Mouse (Mus musculus) ovary, adult 18-20 months (tissue): Measurements from ENCODE around the gene Card9.

Source experiments
- DNase-seq: peaks from one replicate; pipeline ENCODE4 v3.0.0; 2022; ENCODE audit warnings: low spot score, mixed read lengths

The Card9 gene

DNA sequence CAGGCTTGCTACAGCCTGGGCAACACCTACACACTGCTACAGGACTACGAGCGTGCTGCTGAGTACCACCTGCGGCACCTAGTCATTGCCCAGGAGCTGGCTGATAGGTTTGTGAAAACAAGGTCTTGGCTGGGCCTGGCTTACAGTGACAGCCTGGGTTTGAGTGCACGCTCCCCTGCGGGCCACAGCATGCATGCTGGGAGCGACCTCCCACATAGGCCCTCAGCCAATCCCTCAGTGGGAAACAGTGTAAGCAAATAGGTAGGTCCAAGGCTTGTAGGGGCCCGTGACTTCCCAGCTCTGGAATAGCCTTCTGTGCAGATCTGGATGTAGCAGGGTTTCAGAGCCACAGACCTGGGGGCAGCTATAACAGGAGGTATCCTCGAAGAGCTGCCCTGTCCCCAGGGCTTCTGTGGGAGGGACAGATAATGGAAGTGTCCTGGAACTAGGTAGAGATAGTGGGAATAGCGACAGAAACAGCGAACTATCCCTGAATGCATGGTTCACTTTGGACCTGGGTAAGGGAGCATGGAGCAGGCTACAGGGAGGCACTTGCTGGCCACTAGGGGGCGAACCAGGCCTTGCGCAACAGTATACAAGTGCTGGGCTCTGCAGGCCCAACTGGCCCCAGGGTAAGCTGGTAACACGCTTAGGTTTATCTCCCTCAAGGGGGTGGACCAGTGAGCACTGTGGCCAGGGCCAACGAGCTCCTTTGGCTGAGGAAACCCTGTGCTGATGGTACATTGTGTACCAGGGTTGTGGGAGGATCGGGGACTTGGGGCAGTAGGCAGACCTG, 35.1 kb downstream of the Card9 start:
- DNase-seq = no peak

DNA sequence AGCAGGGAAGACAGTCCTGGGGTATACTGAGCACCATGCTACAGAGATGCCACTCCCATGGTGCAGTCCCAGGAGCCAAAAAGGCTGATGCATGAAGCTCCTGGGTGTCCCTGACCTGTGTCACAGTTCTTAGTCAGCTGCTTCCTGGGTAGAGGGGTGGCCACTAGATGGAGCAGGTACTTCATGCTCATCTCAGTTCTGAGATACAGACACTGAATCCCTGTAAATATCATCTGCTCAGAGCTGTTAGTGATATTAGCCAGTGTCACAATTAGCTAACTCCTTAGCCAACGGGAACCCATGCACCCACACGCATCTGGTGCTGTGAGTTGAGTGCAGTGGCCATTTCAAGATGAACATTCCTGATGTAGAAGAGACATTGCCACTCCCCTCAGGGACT, 35.8 kb downstream of the Card9 start:
- no peak for DNase-seq

DNA sequence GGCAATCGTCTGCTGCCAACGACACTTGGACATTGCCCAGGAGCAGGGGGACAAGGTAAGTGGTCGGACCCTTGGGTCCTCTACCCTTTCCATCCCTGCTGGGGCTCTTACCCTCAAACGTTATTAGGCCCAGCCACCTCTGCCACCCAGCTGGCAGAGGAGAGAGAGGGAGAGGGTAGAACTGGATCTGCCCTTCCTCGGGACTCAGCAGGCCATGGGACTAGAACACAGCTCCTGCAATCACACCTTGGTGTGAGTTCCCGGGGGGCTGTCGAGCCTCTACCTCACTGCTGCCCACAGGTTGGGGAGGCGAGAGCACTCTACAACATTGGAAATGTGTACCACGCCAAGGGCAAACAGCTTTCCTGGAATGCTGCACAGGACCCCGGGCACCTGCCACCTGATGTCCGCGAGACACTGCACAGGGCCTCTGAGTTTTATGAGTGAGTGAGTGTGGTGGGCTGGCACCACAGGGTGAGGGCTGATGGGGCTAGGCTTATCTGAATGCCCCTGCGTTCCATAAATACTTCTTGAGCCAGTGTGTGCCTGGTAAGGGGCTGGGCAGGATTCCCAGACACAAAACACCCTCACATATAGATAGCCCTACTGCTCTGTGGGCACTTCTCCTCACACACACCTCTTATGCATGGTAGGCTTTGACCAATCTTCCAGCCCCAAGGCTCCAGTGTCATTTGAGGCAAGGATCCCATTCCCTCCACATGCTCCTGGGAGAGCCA, 37.0 kb downstream of the Card9 start:
- no peak for DNase-seq

DNA sequence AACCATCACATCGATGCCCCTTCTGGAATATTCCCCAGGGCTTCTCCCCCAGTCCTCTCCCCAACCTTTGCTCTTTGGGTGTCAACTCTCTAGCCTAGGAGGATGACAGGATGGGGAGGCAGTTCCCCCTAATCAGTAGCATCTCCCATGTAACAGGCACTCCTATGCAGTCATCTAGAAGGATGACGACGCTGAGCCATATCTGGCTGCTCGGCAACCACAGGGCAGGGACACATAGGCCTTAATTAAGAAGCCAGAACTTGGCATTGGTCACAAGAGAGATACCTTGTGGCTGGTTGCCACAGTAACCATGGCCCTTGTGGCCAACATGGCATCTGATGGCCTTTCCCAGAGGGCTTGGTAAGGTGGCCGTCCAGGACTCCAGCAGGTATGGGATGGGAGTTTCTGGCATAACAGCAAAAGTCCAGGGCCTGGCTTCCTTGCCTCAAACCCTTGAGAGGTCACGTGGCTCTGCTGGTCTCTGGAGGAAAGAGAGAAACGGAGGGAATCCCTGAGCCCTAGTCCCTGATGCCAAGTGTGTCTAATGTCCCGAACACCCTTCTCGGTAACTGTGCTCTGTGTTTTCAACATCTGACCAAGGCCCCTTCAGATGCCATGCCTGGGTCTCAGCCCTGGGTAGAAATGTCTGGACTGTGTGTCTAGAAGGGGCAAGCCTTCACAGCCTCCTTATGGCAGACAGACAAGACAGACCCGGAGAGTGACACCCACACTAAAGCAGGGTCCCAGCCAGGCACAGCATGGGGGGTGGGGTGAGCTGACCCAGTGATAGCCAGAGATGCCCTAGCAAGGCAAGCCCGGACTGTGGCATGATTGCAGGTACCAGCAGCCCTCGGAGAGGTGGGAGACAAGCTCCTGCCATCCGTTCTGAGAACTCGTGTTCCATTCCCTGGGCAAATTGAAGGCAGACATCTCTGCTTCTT, 40.2 kb downstream of the Card9 start:
- DNase-seq = no peak

DNA sequence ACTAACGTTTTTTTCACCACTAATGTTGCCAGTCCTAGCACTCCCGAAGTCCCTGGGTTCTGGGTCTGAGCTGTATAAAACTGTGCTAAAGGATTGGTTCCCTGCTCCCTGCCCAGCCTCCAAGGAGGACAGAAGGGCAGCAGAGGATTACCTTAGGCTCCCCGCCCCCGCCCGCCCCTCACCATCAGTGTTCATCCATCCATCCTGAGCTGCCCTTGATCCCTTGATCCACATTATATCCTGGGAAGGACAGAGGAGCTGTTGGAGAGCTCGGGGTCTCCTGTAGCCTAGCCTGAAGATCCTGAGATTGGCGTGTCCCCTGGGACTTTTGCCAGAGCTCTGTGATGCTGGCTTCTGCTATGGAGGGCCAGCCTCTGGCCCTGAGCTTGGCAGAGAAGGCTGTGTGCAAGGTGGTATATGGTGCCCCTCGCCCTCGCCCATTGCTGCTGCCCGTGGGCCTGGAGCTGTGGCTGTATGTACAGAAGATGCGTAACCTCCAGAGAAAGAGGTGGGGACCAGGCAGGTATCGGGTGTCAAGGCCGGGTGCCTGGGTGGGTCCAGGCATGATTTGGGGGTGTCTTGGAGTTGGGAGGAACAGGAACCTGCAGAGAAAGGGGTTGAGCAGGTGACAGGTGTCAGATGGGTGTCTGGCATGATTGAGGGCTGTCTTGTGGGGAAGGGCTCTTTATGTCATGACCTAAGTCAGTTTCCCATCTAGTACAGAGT, 41.0 kb downstream of the Card9 start:
- no peak for DNase-seq

DNA sequence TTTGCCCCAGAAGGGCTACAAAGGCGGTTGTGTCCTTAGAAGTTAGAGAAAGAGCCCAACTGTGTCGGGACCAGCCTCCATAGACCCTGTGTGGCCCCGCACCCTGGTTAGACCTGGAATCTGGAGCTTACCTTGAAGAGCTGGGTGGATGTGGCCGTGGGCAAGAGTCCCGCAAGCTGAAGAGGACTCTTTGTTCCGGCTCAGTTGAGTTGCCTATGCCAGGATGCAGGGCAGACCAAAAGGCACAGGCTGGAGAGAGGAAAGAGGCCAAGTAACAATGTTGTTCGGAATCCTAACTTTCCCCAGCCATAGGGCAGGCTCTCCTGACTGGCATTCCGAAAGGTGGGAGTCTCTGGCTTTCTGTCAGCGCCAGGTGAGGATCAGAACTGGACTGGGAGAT, 41.6 kb downstream of the Card9 start:
- DNase-seq = no peak

DNA sequence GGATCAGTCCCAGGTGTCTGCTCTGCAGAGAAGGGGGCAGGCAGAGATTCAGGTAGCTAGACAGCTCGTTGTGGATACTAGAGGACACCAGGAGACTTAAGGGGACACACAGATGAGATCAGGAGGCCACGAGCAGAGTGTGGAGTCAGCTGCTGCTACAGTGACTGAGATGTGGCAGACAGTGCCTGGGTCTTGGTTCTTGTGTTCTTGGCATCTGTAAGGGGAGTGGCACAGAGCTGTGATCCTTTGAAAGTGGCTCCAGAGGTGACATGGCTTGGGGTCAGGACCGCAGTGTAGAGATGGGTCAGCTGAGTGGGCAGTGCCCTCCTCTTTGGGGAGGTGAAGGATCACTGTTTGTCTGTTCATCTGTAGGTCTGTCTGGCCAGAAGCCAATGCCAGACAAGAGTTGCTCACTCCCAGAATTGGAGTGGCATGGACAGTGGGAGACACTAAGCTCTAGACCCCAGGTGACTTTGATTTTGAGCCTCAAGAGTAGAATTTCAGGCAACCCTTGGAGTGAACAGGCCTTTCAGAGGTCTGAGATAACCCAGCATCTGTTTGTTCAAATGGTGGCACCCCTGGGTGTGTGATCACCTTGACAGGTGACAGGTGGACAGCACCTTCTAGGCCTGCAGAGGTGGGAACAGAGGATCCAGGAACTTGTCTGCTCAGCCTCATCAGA, 42.6 kb downstream of the Card9 start:
- DNase-seq = no peak

DNA sequence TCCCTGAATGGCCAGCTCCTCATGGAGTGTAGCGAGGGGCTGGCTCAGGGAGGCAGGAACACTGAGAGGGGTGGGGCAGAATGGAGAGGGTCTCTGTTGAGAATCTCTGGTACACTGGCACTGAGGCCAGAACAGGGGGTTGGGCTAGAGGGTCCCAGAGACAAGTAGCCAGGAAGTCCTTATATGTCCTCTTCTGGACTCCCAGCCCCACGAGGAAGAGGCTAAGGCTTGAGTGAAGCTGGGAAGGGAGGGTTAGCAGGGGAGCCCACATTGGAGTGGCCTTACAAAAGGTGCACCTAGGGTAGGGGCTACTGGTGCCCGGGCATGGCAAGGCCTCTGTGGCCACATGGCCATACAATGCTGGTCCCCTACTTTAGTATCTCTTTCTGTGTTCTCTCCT, 43.3 kb downstream of the Card9 start:
- no peak for DNase-seq

DNA sequence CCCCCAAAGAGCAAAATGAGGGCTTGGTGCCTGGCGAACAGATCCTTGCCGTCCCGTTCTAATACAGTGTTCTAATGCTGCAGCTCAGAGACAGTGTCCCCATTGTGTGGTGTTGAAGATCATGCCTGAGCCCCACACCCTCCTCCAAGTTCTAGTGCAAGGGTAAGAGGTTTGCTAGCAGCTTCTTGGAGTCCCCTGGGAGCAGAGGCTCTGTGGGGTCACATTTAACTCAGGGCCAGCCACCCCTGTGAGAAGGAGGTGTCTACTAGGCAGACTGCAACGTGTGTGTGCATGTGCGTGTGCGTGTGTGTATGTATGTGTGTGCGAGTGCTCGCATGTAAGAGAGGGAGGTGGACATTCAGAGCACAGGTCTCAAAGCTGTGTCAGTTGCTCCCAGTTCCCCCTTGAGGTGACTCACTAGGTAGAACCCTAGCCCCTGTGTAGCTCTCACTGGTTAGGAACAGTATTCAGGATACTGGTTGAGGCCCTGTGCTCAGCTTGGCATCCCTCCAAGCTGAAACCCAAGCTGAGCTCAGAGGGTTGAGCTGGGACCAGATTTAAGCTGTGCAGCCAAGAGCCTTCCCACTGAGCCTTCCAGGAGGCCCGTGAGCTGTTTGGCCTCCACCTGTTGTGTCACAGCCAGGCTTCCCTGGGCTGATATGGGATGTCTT, 44.0 kb downstream of the Card9 start:
- DNase-seq = no peak

DNA sequence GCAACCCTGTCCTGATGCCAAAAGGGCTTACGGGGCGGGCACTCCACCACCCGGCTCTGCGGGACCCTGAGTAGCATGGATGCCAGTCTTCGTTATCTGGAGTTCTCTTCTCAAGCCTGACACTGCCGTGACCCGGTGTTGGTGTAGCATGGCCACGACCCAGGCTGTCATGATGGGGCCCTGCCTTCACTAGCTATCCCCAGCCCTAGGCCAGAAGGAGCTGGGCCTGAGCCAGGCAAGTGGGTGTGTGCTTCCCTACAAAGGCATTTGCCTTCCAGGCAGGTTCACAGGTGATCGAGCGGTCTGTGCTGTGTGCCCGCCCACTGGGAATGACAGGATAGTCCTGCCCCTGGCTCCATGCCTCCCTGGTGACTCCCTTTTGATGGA, 44.8 kb downstream of the Card9 start:
- peak; percentile 54 for DNase-seq

DNA sequence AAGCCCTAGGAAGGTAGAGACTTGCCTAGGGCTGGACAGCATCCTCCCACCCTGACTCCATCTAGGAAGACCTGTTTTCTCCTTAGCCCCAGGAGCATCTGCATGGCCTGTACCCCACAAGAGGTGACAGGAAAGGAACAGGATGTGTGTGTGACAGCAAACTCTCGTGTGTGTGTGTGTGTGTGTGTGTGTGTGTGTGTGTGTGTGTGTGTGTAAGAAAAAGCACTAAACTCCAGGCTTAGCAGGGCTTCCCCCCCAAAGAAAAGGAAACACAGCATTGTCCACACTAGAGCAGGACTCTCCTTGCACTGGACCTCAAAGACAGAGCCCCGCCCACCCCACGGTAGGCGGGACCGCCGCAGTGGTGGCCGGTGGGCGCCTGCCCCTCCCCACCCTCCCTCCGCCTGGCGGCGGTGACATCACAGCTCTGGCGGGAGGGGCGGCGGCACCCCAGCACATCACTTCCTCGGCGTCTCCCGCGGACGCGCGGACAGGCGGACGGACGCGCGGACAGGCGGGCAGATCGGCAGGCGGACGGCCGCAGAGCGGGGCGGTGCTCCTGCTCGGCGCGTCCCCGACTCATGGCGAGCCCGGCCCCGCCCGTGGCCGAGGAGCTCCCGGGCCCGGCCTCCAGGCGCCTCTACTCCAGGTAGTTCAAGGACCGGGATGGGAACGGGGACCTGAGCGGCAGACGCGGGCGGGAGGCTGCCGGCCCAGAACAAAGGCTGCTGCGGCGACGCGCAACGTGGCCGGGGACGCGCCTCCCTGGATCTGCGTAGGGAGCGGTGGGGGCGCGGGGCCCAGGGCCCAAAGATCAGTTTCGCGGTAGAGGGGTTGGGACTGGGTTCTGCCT, 45.4 kb downstream of the Card9 start, which contains the start of gene Gpsm1:
Gpsm1 (plus strand) TSS at position 444 of the 853 bp plus-strand sequence.
- DNase-seq = peak; percentile 84

DNA sequence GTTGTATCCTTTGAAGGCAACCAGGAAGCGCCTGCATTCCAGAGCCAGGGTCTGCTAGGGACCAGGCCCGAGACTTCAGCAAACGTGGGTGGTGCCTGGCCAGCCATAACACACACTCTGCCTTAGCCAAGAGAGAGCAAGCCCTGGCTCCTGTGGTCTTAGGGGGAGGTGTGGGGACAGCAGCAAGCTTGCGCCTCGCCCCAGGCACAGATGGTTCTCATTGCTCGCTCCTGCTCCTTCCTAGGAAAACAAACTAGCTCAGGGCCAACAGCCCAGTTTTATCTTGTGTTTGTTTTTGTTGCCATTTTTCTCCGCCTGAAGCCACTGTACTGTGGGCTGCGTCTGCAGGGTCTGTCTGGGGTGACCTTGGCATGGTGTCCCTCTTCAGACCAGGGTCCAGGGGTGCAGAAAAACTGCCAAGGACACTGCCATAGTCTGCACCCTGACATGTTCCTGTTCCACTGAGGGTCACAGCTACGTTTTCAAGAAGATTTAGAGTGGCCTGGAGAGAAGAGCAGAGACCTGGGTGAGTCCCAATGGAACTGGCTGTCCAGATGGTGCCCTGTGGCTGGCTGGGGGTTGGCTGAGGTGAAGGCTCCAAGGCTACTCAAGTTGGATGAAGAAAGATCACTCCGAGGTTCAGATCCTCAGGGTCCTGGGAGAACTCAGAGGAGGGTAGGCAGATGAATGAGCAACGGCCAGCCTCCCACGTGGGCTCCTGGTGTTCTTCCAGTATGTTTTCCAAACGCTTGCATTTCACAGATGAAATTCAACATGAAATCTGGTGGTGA, 46.2 kb downstream of the Card9 start:
- peak; percentile 91 for DNase-seq

DNA sequence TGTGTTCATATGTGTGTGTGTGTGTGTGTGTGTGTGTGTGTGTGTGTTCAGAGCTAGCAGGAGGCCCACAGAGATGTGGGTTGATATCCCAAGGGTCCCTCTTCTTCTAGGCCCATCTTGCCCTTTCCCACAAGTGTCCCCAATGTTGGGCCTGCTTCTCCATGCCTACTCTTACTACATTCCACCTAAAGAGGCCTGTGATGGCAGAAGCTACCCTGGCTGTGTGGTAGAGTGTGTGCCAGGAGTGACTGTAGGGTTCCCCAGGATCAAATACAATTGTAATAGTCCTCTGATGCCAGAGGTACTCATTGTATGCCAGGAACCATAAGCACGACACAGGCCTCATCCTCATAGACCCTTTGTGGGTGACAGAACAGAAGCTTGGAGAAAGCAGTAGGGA, 47.3 kb downstream of the Card9 start:
- no peak for DNase-seq

DNA sequence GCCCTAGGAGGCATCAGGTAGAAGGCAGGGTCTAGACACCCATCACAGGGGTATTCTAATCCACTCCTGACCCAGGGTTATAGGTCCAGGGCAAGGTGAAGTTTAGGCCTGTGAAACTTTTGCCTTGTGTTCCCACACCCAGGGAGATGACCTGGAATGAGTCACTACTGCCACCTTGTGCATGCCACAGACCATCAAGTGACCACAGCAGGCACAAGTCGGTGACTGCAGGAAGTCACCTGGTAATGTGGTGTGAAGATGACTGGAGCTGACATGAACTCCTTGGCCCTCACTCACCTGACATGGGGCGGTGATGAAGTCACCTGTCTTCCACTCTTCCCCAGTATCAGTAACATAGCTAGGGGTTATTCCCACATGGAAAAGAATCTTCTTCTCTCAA, 47.9 kb downstream of the Card9 start:
- no peak for DNase-seq

DNA sequence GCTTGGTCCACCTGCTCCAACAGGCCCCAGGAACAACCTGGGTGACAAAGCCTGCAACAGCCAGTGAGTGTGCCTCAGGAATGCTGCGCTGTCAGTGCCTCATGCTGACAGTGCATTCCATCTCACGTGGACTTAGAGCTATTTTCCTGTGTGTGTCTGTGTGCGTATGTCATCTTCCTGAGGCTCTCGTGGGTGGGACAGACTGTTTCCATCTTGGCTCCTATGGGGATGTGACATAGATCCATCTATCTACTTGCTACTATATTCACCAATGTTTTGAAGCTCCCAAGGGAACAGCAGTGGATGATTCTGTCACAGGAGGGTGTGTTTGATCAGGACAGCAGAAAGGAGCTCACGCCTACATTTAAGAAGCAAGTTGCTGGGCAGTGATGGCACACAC, 48.8 kb downstream of the Card9 start:
- no peak for DNase-seq

DNA sequence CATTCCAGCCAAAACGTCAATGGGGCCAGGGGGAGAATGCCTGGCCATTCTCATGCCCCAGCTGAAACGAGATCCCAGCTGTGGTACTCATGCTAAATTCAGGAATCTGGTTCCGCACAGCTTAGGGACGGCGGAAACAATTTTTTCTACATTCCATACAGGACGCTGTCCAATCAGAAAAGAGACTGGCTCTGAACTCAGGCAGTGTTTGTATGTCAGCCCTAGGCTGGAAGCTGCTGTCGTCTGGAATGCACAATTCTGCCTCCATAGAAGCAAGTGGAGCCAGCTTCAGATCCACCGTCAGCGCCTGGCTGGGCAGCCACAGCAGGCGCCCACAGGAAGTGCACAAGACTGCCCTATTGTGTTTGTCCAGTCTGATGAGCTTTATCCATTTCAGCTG, 51.0 kb downstream of the Card9 start:
- no peak for DNase-seq

DNA sequence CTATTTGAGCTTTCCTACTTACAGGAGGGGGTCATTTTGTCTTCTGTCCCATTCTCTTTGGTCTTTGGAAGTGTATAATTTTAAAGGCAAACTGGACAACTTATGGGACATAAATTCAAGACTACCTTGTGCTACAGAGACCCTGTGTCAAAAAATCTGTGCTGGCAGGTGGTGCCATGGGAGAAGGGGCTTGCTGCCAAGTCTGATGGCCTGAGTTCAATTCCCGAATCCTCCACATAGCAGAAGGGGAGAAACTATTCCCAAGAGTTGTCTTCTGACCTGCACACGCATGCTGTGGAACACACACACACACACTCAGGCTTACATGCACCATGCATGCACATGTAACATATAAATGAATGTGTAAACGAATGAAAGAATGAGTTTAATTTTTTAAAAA, 54.0 kb downstream of the Card9 start:
- DNase-seq = no peak

DNA sequence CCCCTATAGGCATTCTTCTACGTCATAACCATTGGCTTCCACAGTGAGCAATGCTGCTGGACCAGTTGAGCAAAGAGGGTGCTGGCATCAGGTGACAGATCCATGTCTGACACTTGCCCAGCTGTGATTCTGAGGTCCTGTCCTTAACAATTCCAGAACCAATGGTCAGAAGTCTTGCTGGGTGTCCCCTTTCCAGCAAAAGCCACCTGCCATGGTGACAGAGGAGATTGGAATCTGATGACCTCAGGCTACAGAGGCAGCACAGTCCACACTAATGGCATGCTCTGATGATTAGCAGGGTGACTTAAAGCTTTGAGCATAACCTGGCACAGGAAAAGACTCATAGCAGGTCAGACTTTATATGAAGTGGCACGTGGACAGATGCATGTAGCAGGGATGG, 55.2 kb downstream of the Card9 start:
- DNase-seq = no peak

DNA sequence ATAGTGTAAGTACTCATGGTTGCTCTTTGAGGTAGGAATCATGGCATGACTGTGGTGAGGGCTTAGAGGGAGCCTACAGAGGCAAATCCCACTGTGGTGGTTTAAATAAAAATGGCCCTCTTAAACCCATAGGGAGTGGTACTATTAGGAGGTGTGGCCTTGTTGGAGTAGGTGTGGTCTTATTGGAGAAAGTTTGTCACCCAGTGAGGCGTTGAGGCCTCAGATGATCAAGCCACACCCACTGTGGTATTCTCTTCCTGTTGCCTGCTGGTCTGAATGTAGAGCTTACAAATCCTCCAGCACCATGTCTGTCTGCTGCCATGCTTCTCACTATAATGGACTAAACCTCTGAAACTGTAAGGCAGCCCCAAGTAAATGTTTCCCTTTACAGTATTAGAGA, 56.0 kb downstream of the Card9 start:
- no peak for DNase-seq
